Mouse (Mus musculus) urinary bladder, postnatal 14 days (tissue): Measurements from ENCODE around the gene Gin1.

Source experiments
- DNase-seq: peaks from one replicate; pipeline ENCODE4 v3.0.0; 2021; ENCODE audit warnings: low spot score

Gin1 gene

GRCm38 (mm10) chr1:97787674-97788073, 17.7 kb downstream of the Gin1 start:
- no peak for DNase-seq

DNA sequence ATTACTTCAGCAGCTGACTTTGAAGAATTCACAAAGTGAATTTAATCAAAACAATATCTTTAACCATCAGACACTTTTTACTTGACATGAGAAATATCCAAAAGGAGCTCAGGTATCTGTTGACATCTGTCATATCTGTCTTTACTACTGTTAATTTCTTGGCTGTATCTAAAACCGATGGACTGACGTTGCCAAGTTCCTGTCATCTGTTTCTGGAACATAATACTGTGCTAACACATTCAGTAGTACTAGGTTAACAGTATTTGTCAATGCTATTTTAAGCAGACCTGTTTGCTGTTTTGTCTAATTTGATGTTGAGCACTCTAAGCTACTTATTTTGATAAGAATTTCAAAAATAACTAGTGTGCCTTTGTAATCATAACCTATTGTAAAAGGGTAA, 18.5 kb downstream of the Gin1 start:
- no peak for DNase-seq

- no peak for DNase-seq
These were observed 24.1 kb downstream of the Gin1 start for GRCm38 (mm10) chr1:97794110-97794509.

DNA sequence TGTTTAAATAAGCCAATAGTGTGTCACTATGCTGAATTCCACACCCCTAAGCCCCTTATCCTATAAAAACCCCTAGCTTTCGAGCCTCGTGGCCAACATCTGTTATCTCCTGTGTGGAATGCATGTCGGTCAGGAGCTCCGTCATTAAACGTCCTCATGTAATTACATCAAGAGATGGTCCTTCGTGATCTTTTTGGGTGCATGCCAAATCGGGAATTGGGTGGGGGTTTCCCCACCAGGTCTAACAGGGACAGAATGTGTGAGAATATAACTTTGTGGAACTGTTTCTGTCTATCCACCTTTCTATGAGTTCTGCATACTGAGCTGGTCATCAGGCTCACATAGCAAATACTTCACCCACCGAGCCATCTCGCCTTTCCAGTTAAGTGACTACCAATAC, 26.0 kb downstream of the Gin1 start:
- no peak for DNase-seq

- no peak for DNase-seq
These were observed 32.4 kb downstream of the Gin1 start for GRCm38 (mm10) chr1:97802207-97802902.

GRCm38 (mm10) chr1:97804520-97804919, 34.5 kb downstream of the Gin1 start:
- no peak for DNase-seq

DNA sequence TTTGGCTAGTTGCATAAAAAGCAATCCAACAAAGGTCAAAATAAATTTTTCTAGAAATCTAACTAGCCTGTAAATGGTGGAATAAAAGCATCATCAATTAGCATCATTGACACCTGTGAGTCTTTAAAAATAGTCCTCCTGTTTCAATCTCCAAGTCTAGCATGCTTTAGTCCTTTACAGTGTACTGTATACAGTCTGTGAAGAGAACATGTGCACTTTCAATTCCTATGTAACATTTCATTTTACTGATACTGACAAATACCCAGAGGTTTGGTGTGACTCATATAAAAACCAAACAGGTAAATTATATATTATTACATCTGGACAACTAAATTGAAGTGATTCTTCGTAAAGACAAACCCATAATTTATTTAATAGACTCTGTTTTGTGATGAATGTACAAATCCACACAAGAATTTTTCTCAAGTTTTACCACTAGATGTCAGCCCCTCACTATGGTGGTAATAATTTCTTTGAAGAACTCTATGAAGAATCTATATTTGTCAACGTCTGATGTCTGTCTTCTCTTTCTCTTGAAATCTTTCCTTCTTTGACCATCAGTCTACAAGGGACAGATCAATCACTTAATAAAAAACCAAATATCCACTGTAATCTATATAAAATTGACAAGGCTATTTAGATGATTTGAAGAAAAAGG, 39.4 kb downstream of the Gin1 start:
- no peak for DNase-seq

DNA sequence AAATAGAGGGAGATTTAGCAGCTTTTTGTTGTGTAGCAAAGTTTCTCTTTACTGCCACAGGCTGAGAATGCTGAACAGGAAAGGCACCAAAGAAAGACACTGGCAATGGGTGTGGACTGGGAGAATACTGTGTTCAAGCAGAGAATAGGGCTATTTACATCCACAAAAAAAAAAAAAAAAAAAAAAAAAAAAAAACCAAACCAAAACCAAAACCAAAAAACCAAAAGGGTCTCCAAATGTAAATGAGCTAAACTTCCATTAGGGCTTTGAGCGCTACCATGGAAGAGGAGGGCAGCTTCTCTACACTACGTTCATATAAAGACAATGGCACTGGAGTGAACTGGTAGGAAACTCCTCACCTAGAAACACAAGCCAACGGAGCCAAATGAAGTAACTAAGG, 51.3 kb downstream of the Gin1 start:
- no peak for DNase-seq

- DNase-seq: no peak
These were observed 52.2 kb downstream of the Gin1 start for GRCm38 (mm10) chr1:97822203-97822602.

DNA sequence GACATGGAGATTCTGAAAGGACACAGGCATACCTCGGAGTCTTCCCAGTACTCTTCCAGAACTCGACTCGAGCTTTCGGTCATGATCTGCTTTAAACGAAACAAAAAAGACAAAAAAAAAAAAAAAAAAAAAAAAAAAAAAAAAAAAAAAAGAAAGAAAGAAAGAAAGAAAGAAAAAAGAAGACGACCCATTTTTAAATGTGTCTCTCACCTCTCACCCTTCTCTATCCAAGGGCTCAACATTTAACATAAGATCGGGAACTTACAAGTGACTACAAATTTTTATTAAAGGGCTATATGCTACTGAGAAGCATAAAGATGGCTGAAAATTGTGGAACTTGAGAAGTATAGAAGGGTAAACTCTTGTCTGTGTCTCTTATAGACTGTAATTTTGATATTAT, 52.9 kb downstream of the Gin1 start:
- no peak for DNase-seq

- no peak for DNase-seq
These were observed 57.6 kb downstream of the Gin1 start for GRCm38 (mm10) chr1:97827566-97827965.

DNA sequence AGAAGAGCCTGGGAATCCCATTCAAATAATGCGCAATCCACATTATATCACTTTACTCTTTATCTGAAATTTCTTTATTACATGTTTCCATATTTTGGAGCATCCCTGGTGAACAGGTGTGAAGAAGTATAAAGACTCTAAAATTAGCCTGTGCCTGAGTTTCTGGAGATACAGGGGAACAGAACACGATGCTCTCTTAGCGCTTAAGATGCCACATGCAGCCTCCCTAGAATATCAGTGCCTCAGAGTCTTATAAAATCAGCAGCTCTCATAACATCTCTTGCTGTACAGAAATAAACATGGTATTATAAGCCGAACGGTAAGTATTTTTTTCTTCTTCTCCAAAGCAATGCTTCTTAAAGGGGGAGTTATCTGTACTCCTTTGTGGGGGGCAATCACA, 58.1 kb downstream of the Gin1 start:
- no peak for DNase-seq

- DNase-seq: peak; percentile 19
These were observed 63.7 kb downstream of the Gin1 start for GRCm38 (mm10) chr1:97833466-97834353.

DNA sequence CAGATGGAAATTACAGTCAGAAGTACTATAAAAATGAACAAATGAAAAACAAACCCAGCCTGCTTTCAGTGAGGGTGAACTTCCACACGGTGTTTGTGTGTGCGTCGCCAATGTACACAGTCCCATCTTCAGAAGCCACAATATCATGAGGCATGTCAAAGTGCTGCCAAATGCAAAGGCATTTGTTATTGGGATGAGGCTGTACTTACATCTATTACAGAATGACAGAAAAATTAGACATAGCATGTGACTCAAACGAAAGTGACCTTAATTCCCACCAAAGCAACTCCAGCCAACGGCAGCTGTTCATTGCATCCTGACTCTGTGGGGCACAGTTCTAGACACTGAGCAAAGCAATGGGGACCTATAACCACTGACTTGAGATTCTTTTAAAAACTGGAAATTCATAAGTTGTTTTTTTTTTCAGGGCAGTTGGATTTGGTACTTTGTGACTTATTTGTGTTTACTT, 64.4 kb downstream of the Gin1 start:
- DNase-seq: no peak
